Mouse (Mus musculus) spleen, adult 2 months (tissue): Measurements from ENCODE around the gene Dstn.

Experiments used
- CTCF ChIP-seq: fragments of 200-500 bp; IDR thresholded peaks from 2 replicates; pipeline ENCODE4 v1.5.1; 2011; ENCODE audit warnings: mild to moderate bottlenecking, inconsistent platforms; ENCODE audit not compliant: insufficient read depth, insufficient read length, insufficient replicate concordance; ENCODE audit errors: extremely low read depth
- POLR2A ChIP-seq: fragments of 200-500 bp; IDR thresholded peaks from 2 replicates; pipeline ENCODE4 v1.6.1; 2011; ENCODE audit warnings: low read depth, low read length, inconsistent platforms

GRCm38 (mm10) chr2:143982152-143982551 lies 67.0 kb downstream of the Dstn start:
- TF ChIP-seq CTCF (no peak), POLR2A (no peak)
